Mouse (Mus musculus): ENCODE results near the gene Ugt1a9. TPM values are rescaled to one million over a fixed set of nuclear protein-coding genes. Genes with fewer than 3 reads are reported as not detected.
A peak's percentile ranks its signal among the peaks of the same experiment; 100 is the strongest.

Gene Ugt1a9
- polyA plus RNA-seq, 1 experiment from 2014 or later: not detected

DNA sequence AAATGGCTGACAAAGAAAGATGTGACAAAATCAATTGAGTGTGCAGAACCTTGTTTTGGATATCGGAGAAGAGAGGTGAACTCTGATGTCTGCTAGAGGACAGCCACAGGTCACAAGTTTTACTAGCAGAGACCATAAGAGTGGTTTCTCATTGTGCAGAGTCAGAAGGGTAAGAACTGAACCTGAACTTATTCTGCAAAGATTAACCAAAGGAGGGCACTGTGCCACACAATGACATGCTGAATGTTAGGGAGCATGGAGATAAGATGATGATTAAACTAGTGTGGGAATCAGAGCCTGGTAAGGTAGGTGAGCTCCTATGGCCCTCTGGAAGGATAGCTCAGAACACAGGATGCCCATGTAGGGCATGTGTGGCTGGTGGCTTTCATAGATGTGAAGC is 125.1 kb downstream of the Ugt1a9 start:
- Histone ChIP-seq H3K4me1 (replicated peaks; ENCODE audit: control insufficient read depth, insufficient read depth, low read length) (no peaks in the 10 kb centered on the region), H3K27me3 (replicated peaks; ENCODE audit: control insufficient read depth, insufficient read depth, low read length) (no peaks in the 10 kb centered on the region), H3K4me2 (ENCODE audit: low read length) (no peak overlapping the region), H3K36me3 (ENCODE audit: control insufficient read depth, insufficient read depth) (no peaks in the 10 kb centered on the region), H3K4me3 (replicated peaks; ENCODE audit: low read length) (no peak overlapping the region), H3K9ac (replicated peaks; ENCODE audit: low read depth, low read length) (no peak overlapping the region), H3K9me3 (ENCODE audit: control insufficient read depth, low read length) (no peaks in the 10 kb centered on the region), H3K27ac (ENCODE audit: low read length) (no peak overlapping the region)
- no peak for ATAC-seq
- WGBS: 96% methylated on average over 1 of the region's 1 CpGs

DNA sequence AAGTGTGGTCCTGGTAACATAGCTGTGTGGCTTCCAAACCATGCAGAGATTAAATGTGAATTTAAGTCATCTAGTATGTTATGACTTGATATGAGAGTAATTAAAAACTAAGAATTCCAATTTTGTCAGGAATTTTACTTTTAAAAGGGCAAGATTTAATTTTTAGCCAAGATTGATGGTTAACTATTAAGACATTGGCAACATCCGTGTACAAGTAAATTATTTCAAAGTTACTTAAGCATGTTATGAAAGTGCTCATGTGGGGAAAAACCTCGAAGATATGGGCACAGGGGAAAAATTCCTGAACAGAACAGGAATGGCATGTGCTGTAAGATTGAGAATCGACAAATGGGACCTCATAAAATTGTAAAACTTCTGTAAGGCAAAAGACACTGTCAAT is 126.8 kb downstream of the Ugt1a9 start:
- Histone ChIP-seq H3K9me3 (ENCODE audit: control insufficient read depth, low read length) (no peaks in the 10 kb centered on the region), H3K4me2 (ENCODE audit: low read length) (no peak overlapping the region), H3K27me3 (replicated peaks; ENCODE audit: control insufficient read depth, insufficient read depth, low read length) (no peaks in the 10 kb centered on the region), H3K4me1 (replicated peaks; ENCODE audit: control insufficient read depth, insufficient read depth, low read length) (no peaks in the 10 kb centered on the region), H3K9ac (replicated peaks; ENCODE audit: low read depth, low read length) (no peak overlapping the region), H3K4me3 (replicated peaks; ENCODE audit: low read length) (no peak overlapping the region), H3K36me3 (ENCODE audit: control insufficient read depth, insufficient read depth) (no peaks in the 10 kb centered on the region), H3K27ac (ENCODE audit: low read length) (no peak overlapping the region)
- WGBS: 80% methylated on average over 3 of the region's 3 CpGs
- no peak for ATAC-seq

DNA sequence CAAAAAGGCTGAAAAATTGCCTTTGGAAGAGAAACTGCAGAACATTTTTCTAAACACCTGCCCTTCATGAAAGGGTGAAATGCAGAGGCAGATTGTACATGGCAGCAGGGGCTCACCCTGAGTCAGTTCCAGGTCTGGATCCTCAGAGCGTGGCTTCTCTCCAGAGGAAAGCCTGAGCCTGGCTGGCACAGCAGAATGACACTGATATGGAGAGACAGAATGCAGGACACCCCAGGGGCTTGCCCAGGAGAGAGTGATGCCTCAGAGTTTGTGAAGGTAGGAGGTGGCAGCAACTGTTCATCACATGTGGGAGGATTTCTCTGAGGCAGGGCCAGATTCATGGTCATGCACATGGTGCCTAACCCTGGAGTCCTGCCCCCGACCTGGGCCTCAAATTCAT is 129.4 kb downstream of the Ugt1a9 start:
- Histone ChIP-seq H3K9ac (replicated peaks; ENCODE audit: low read depth, low read length) (no peak overlapping the region), H3K4me3 (replicated peaks; ENCODE audit: low read length) (no peak overlapping the region), H3K27me3 (replicated peaks; ENCODE audit: control insufficient read depth, insufficient read depth, low read length) (no peaks in the 10 kb centered on the region), H3K27ac (ENCODE audit: low read length) (no peak overlapping the region), H3K4me1 (replicated peaks; ENCODE audit: control insufficient read depth, insufficient read depth, low read length) (no peaks in the 10 kb centered on the region), H3K9me3 (ENCODE audit: control insufficient read depth, low read length) (0 out of 2 replicates have a peak, but pooled peaks cover 2% of the 10 kb centered on the region), H3K4me2 (ENCODE audit: low read length) (no peak overlapping the region), H3K36me3 (ENCODE audit: control insufficient read depth, insufficient read depth) (no peaks in the 10 kb centered on the region)
- no peak for ATAC-seq
- 80% methylated on average over 2 of the region's 2 CpGs for WGBS

DNA sequence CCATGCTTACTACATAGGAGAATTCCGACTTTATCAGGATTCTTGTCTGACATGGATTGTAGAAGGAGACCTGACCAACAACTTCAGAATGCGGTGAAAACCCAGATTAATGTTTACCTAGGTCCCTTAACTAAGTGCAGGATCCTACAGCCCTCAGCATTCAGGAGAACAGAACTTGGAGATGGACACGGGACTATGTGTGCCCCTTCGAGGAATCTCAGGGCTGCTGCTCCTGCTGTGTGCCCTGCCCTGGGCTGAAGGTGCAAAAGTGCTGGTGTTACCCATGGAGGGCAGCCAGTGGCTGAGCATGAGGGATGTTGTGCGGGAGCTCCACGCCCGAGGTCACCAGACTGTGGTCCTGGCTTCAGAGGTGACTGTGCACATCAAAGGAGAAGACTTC is 129.9 kb downstream of the Ugt1a9 start, which contains the start of gene Ugt1a2:
Gene Ugt1a2 (plus strand): TSS at position 146 of the 400 bp plus-strand sequence.
- 91% methylated on average over 7 of the region's 7 CpGs for WGBS
- ATAC-seq: no peak

DNA sequence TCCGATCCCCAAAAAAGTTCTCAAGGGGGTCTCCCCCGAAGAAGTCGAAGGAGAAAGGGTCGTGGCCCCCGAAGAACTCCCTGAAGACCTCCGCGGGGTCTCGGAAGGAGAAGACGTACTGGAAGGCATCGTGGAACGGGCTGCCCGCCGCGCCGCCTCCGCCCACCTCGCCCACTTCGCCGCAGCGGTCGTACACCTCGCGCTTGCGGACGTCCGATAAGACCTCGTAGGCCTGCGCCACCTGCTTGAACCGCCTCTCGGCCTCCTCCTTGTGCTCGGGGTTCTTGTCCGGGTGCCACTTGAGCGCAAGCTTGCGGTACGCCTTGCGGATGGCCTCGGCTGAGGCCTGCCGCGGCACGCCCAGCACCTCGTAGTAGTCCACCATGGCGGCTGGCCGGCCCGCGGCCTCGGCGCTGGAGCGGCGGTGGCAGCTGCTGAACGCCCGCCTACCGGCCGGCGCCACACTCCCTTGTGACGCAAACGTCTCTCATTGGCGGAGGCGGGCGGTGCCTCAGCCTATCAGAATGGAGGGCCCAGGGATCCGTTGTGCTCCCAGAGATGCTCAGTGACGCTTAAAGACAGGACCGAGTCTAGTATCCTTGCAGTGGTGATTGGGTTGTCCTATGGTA is 134.8 kb downstream of the Ugt1a9 start, which contains the start of gene Dnajb3:
Gene Dnajb3 (minus strand): TSS at position 489 of the 629 bp plus-strand sequence.
- 8% methylated on average over 62 of the region's 62 CpGs for WGBS
- H3K4me3 ChIP-seq (replicated peaks; ENCODE audit: low read length): peak within 1 kb of the TSS; percentile 56
- ATAC-seq: peak; percentile 100
- H3K36me3 ChIP-seq (ENCODE audit: control insufficient read depth, insufficient read depth): no peaks in the 10 kb centered on the region
- no peaks in the 10 kb centered on the region for H3K4me1 ChIP-seq (replicated peaks; ENCODE audit: control insufficient read depth, insufficient read depth, low read length)
- peak within 1 kb of the TSS; percentile 69 for H3K4me2 ChIP-seq (ENCODE audit: low read length)
- H3K27me3 ChIP-seq (replicated peaks; ENCODE audit: control insufficient read depth, insufficient read depth, low read length): no peaks in the 10 kb centered on the region
- H3K27ac ChIP-seq (ENCODE audit: low read length): no peak within 1 kb of the TSS; the same call in 1 of the 2 replicates
- H3K9ac ChIP-seq (replicated peaks; ENCODE audit: low read depth, low read length): peak within 1 kb of the TSS; percentile 67
- 0 out of 2 replicates have a peak, but pooled peaks cover 2% of the 10 kb centered on the region for H3K9me3 ChIP-seq (ENCODE audit: control insufficient read depth, low read length)

More for the DNA sequence above, 129.9 kb downstream of the Ugt1a9 start, which contains the start of gene Ugt1a2:
- H3K4me1 ChIP-seq (replicated peaks; ENCODE audit: control insufficient read depth, insufficient read depth, low read length): no peaks in the 10 kb centered on the region
- no peaks in the 10 kb centered on the region for H3K27me3 ChIP-seq (replicated peaks; ENCODE audit: control insufficient read depth, insufficient read depth, low read length)
- H3K4me3 ChIP-seq (replicated peaks; ENCODE audit: low read length): no peak within 1 kb of the TSS
- H3K4me2 ChIP-seq (ENCODE audit: low read length): no peak within 1 kb of the TSS
- H3K9ac ChIP-seq (replicated peaks; ENCODE audit: low read depth, low read length): no peak within 1 kb of the TSS
- 0 out of 2 replicates have a peak, but pooled peaks cover 2% of the 10 kb centered on the region for H3K9me3 ChIP-seq (ENCODE audit: control insufficient read depth, low read length)
- no peaks in the 10 kb centered on the region for H3K36me3 ChIP-seq (ENCODE audit: control insufficient read depth, insufficient read depth)
- H3K27ac ChIP-seq (ENCODE audit: low read length): no peak within 1 kb of the TSS

DNA sequence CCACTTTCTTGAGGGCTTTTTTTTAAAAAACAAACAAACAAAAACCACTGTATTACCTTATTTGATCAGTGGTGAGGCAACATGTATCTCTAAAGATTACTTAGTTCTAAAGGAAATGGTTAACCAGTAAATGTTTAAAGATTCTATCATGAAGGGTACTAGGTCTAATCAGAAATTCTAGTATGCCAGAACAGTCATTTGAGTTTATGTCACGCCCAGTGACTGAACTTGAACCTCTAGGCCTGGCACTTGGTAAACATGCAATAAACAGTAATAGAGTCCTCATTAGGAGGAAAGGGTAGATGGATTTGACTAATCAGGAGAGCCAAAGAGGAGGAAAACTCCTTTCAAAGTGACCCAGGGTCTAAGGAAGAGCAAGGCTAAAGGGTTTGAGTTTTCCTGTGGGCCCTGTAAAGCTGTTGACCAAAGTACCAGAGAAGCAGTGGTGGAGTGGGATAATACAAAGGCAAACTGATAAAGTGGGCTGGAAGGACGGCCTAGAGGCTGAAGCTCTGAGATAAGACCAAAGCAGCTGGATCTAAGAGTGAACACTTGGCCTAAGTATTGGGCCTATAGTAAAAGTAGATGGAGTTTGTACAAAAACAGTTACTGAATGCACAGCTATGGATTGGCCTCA is 136.4 kb downstream of the Ugt1a9 start:
- 75% methylated on average over 2 of the region's 2 CpGs for WGBS

DNA sequence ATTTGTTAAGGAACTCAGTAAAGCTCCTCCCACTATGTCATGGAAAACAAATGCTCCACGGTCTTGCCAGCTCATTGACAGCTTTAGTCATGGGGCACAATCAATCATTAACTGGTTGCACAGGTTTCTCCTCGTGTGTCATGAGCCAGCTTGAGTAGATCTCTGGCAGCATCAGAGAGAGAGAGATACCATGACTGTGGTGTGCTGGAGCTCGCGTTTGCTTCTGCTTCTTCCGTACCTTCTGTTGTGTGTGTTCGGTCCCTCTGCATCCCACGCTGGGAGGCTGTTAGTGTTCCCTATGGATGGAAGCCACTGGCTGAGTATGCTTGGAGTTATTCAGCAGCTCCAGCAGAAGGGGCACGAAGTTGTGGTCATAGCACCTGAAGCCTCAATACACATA is 141.2 kb downstream of the Ugt1a9 start, which contains the start of gene Ugt1a1:
Gene Ugt1a1 (plus strand): TSS at position 148 of the 400 bp plus-strand sequence.
- H3K4me3 ChIP-seq (replicated peaks; ENCODE audit: low read length): no peak within 1 kb of the TSS
- ATAC-seq: peak; percentile 38; the same call in 1 of the 2 replicates
- H3K27me3 ChIP-seq (replicated peaks; ENCODE audit: control insufficient read depth, insufficient read depth, low read length): no peaks in the 10 kb centered on the region
- H3K4me1 ChIP-seq (replicated peaks; ENCODE audit: control insufficient read depth, insufficient read depth, low read length): no peaks in the 10 kb centered on the region
- WGBS: 68% methylated on average over 8 of the region's 8 CpGs
- no peak within 1 kb of the TSS for H3K27ac ChIP-seq (ENCODE audit: low read length)
- H3K4me2 ChIP-seq (ENCODE audit: low read length): no peak within 1 kb of the TSS
- H3K9ac ChIP-seq (replicated peaks; ENCODE audit: low read depth, low read length): no peak within 1 kb of the TSS
- H3K9me3 ChIP-seq (ENCODE audit: control insufficient read depth, low read length): peaks cover 51% of the 10 kb centered on the region
- H3K36me3 ChIP-seq (ENCODE audit: control insufficient read depth, insufficient read depth): no peaks in the 10 kb centered on the region

More for the DNA sequence above, 136.4 kb downstream of the Ugt1a9 start:
- ATAC-seq: no peak
- Histone ChIP-seq H3K27me3 (replicated peaks; ENCODE audit: control insufficient read depth, insufficient read depth, low read length) (no peaks in the 10 kb centered on the region), H3K9me3 (ENCODE audit: control insufficient read depth, low read length) (peaks cover 9% of the 10 kb centered on the region), H3K9ac (replicated peaks; ENCODE audit: low read depth, low read length) (no peak overlapping the region), H3K4me3 (replicated peaks; ENCODE audit: low read length) (no peak overlapping the region), H3K4me2 (ENCODE audit: low read length) (no peak overlapping the region), H3K4me1 (replicated peaks; ENCODE audit: control insufficient read depth, insufficient read depth, low read length) (no peaks in the 10 kb centered on the region), H3K36me3 (ENCODE audit: control insufficient read depth, insufficient read depth) (no peaks in the 10 kb centered on the region), H3K27ac (ENCODE audit: low read length) (no peak overlapping the region)

DNA sequence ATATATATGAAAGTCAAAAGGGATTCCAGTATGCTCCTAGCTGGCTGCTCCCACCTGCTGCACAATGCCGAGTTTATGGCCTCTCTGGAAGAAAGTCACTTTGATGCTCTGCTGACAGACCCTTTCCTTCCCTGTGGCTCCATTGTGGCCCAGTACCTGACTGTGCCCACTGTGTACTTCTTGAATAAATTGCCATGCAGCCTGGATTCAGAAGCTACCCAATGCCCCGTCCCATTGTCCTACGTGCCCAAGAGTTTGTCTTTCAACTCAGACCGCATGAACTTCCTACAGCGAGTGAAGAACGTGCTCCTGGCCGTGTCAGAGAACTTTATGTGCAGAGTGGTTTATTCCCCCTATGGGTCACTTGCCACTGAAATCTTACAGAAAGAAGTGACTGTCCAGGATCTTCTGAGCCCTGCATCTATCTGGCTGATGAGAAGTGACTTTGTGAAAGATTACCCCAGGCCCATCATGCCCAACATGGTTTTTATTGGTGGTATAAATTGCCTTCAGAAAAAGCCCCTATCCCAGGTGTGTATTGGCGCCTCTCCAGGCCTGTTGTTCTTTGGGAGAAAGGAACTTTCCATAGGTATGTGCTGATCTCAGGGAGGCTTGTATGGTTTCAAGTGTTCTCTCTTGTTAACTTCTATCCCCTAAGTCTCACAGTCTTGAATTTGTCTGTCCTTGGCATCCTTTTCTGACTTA is 141.9 kb downstream of the Ugt1a9 start:
- no peaks in the 10 kb centered on the region for H3K36me3 ChIP-seq (ENCODE audit: control insufficient read depth, insufficient read depth)
- peak; percentile 40; the same call in 1 of the 2 replicates for ATAC-seq
- H3K4me2 ChIP-seq (ENCODE audit: low read length): no peak overlapping the region
- no peaks in the 10 kb centered on the region for H3K4me1 ChIP-seq (replicated peaks; ENCODE audit: control insufficient read depth, insufficient read depth, low read length)
- no peak overlapping the region for H3K4me3 ChIP-seq (replicated peaks; ENCODE audit: low read length)
- no peaks in the 10 kb centered on the region for H3K27me3 ChIP-seq (replicated peaks; ENCODE audit: control insufficient read depth, insufficient read depth, low read length)
- no peak overlapping the region for H3K9ac ChIP-seq (replicated peaks; ENCODE audit: low read depth, low read length)
- no peak overlapping the region for H3K27ac ChIP-seq (ENCODE audit: low read length)
- peaks cover 58% of the 10 kb centered on the region for H3K9me3 ChIP-seq (ENCODE audit: control insufficient read depth, low read length)
- WGBS: 64% methylated on average over 8 of the region's 8 CpGs

DNA sequence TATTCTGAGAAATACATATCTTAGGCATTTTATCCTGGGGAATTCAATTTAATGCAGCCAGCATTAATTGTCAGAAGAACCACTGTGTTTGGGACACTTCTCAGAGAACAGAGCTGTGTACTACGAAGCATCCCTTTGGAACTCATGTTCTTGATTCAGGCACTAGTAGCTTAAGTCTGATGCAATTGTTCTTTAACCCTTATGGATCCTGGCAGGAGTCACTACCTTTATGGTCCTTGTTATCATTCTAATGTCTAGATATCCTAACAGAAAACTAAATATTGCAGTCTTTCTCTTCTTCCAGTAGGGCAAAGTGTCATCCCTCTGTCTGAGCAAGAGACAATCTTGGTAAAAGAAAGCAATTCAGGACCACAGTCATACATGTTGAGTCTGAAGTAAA is 142.5 kb downstream of the Ugt1a9 start:
- ATAC-seq: no peak
- 79% methylated on average over 1 of the region's 1 CpGs for WGBS
- no peak overlapping the region for H3K27ac ChIP-seq (ENCODE audit: low read length)
- H3K4me1 ChIP-seq (replicated peaks; ENCODE audit: control insufficient read depth, insufficient read depth, low read length): no peaks in the 10 kb centered on the region
- H3K27me3 ChIP-seq (replicated peaks; ENCODE audit: control insufficient read depth, insufficient read depth, low read length): no peaks in the 10 kb centered on the region
- no peaks in the 10 kb centered on the region for H3K36me3 ChIP-seq (ENCODE audit: control insufficient read depth, insufficient read depth)
- no peak overlapping the region for H3K4me3 ChIP-seq (replicated peaks; ENCODE audit: low read length)
- H3K4me2 ChIP-seq (ENCODE audit: low read length): no peak overlapping the region
- no peak overlapping the region for H3K9ac ChIP-seq (replicated peaks; ENCODE audit: low read depth, low read length)
- H3K9me3 ChIP-seq (ENCODE audit: control insufficient read depth, low read length): peaks cover 60% of the 10 kb centered on the region
